Mouse (Mus musculus) ES-Bruce4 (cell line): Measurements from ENCODE around the gene BC048403. TPM values are rescaled to one million over a fixed set of nuclear protein-coding genes. Genes with fewer than 3 reads are reported as not detected.
"Not testable (repeated sequence)": the region's sequence is repeated elsewhere in the genome, so short reads cannot be mapped to it uniquely, and the experiment has no call there.

Experiments used
- H3K27ac ChIP-seq: 2 replicates; pipeline ENCODE4 v1.5.1; 2012; ENCODE audit warnings: low read length, inconsistent platforms; ENCODE audit not compliant: insufficient read depth
- H3K27me3 ChIP-seq: 2 replicates; pipeline ENCODE4 v1.6.1; 2012; ENCODE audit warnings: mild to moderate bottlenecking, low read length, inconsistent platforms; ENCODE audit not compliant: control insufficient read depth, poor library complexity, insufficient read depth, severe bottlenecking
- H3K36me3 ChIP-seq: 2 replicates; pipeline ENCODE4 v1.6.1; 2012; ENCODE audit warnings: inconsistent platforms, mild to moderate bottlenecking, low read length, moderate library complexity; ENCODE audit not compliant: control insufficient read depth, poor library complexity, insufficient read depth, severe bottlenecking
- H3K4me1 ChIP-seq: one replicate; pipeline ENCODE4 v1.8.1; 2011; ENCODE audit warnings: low read length; ENCODE audit not compliant: control insufficient read depth, insufficient read depth
- H3K4me3 ChIP-seq: 2 replicates; pipeline ENCODE4 v1.5.1; 2011; ENCODE audit warnings: low read depth, mild to moderate bottlenecking, low read length
- H3K9ac ChIP-seq: 2 replicates; pipeline ENCODE4 v1.6.1; 2012; ENCODE audit warnings: low read depth, mild to moderate bottlenecking, inconsistent platforms; ENCODE audit not compliant: poor library complexity, severe bottlenecking
- H3K9me3 ChIP-seq: replicated peaks from 2 replicates; pipeline ENCODE4 v1.6.1; 2012; ENCODE audit warnings: mild to moderate bottlenecking, low read length, inconsistent platforms; ENCODE audit not compliant: control insufficient read depth, poor library complexity, insufficient read depth, severe bottlenecking
- CTCF ChIP-seq: IDR thresholded peaks from one replicate; pipeline ENCODE4 v1.8.1; 2011; ENCODE audit warnings: low read depth, low read length
- EP300 ChIP-seq: IDR thresholded peaks from 2 replicates; pipeline ENCODE4 v1.6.1; 2011; ENCODE audit warnings: low read depth, low read length; ENCODE audit not compliant: insufficient read depth
- POLR2A ChIP-seq: IDR thresholded peaks from one replicate; pipeline ENCODE4 v1.8.1; 2011; ENCODE audit warnings: low read length; ENCODE audit not compliant: insufficient read depth
- polyA plus RNA-seq: library from polyadenylated mRNA; stranded (reverse); fragments of >200 nt; gene quantifications from 2 replicates; pipeline ENCODE4 v1.2.4, GENCODE M21; 2011; ENCODE audit warnings: low read depth; ENCODE audit not compliant: missing spikeins, insufficient read depth, insufficient read length

BC048403 gene
- polyA plus RNA-seq, 1 experiment: 15.9 TPM

DNA sequence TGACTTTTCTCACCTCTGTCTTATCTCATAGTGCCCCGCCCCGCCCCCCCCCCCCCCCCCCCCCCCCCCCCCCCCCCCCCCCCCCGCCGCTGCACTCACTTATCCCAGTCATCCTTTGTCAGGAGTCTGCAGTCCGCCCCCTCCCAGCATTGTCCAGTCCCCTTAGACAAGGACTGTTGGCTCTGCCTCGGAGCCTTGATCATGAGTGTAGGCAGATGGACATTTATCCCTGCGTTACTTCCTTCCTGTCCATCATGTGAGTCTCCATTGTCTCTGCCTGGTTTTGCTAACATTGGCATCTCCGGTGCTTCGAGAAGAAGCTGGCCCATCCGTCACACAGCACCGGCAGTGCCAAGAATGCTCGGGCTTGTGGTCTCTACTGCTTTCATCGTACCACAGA, 23.5 kb downstream of the BC048403 start:
- no peaks in the 10 kb centered on the region for H3K36me3 ChIP-seq
- TF ChIP-seq POLR2A (no peak), EP300 (no peak), CTCF (no peak)
- H3K27ac ChIP-seq: no peak overlapping the region
- no peak overlapping the region for H3K4me3 ChIP-seq
- no peaks in the 10 kb centered on the region for H3K4me1 ChIP-seq
- H3K27me3 ChIP-seq: no peaks in the 10 kb centered on the region
- no peak overlapping the region for H3K9ac ChIP-seq
- no peaks in the 10 kb centered on the region for H3K9me3 ChIP-seq

DNA sequence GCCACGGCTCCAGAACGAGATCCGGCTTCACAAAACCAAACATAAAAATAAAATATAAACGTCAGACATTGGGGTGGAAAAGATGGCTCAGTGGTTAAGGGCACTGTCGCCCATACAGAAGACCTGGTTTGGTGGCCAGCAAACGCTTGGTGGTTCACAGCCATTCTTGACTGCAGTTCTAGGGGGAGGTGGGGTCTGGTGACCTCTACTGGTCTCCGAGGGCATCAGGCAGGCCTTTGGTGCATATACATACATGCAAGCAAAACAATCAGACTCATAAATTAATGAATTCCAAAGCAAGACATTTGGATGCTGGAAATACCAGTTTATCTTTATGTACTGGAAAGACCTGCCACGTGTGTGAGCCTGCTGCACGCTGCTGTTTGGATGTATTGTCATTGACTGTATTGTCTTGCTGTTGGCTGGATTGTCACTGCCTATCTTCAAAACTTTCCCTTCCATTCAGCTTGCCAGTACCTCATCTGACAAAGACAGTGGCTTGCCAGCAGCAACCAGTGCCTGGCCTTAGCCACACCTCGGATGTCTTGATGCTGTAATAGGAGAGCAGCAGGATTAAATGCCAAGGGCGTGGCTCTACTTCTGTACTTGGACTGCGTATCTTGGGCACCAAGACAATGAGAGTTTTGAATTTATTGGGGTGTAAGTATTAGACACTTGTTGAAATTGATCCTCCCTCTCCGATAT, 24.9 kb downstream of the BC048403 start:
- H3K27ac ChIP-seq: no peak overlapping the region
- H3K9me3 ChIP-seq: no peaks in the 10 kb centered on the region
- no peak overlapping the region for H3K9ac ChIP-seq
- no peak overlapping the region for H3K4me3 ChIP-seq
- no peaks in the 10 kb centered on the region for H3K27me3 ChIP-seq
- H3K4me1 ChIP-seq: no peaks in the 10 kb centered on the region
- H3K36me3 ChIP-seq: no peaks in the 10 kb centered on the region
- TF ChIP-seq POLR2A (no peak), CTCF (peak; percentile 65), EP300 (no peak)

DNA sequence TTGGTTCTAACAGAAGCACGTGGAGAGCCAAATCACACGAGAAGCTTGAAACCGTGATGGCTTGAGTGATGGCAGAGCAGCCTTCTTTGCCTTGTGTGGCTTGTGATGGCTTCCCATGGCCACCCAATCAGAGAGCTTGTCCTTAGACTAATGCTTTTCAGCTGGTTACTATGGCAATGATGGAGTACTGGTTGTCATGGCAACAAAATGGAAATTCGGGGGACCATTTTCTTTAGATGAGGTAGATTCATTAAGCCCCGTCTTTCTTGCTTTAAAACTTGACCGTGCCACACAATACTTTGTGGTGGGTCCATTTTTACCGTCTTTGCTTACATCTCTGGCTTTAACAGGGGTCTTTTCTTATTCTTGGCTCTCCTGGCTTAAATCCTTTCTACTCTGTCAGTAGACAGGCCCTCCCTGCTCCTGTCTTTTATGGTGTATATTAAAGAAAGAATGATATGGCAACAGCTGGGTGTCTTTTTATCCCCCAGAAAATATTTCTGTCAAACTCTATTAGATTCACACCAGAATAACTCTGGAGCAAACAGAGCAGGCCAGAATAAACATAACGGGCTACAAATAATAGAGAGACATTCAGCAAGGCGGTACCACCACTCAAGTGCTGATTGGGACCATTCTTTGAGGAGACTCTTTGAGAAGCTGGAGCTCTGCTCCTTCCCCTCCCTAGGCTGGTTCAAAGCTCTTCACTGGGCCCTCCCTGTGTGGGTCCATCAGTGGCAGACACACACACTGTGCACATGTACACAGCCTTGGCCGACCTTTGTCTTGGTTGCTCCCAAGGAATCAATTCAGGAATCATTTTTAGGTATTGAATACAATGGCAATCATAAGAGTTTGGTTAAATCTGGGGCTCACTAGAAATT, 25.7 kb downstream of the BC048403 start:
- Histone ChIP-seq H3K9ac (no peak overlapping the region), H3K27ac (no peak overlapping the region), H3K27me3 (no peaks in the 10 kb centered on the region), H3K4me3 (no peak overlapping the region), H3K4me1 (no peaks in the 10 kb centered on the region), H3K36me3 (no peaks in the 10 kb centered on the region), H3K9me3 (no peaks in the 10 kb centered on the region)
- TF ChIP-seq EP300 (no peak), POLR2A (no peak), CTCF (no peak)

DNA sequence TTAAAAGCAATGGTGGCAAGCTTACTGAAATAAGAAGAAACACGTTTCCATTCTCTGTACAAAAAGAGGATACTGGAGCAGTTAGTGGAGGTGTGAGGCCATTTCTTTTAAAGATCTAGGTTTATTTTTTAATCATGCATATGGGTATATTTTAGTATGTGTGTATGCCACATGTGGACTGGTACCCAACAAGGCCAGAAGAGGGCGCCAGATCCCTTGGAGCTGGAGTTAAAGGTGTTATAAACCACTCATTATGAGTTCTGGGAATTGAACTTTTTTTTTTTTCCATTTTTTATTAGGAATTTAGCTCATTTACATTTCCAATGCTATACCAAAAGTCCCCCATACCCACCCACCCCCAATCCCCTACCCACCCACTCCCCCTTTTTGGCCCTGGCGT, 27.6 kb downstream of the BC048403 start:
- H3K36me3 ChIP-seq, H3K27ac ChIP-seq, H3K27me3 ChIP-seq, H3K9ac ChIP-seq, H3K4me3 ChIP-seq, H3K4me1 ChIP-seq, H3K9me3 ChIP-seq: not testable (repeated sequence)
- TF ChIP-seq CTCF: peak; percentile 51

DNA sequence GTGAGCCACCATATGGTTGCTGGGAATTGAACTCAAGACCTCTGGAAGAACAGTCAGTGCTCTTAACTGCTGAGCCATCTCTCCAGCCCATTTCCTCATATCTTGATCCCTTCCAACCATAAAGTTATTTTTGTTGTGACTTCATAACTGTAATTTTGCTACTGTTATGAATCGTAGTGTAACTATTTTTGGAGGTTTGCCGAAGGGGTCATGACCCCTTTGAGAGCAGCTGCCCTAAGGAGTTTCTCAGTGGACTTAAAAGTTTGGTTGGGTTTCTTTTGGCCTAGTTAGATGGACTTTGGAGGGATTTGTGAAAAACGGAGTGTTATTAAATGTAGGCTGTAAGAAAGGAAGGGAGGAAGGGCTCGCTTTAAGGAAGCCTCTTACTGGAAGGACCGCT, 30.0 kb downstream of the BC048403 start:
- Histone ChIP-seq H3K4me1 (no peaks in the 10 kb centered on the region), H3K27me3 (no peaks in the 10 kb centered on the region), H3K27ac (no peak overlapping the region), H3K36me3 (no peaks in the 10 kb centered on the region), H3K4me3 (no peak overlapping the region), H3K9me3 (no peaks in the 10 kb centered on the region), H3K9ac (no peak overlapping the region)
- TF ChIP-seq CTCF: no peak
- no peak for TF ChIP-seq POLR2A
- TF ChIP-seq EP300: no peak
